Mouse (Mus musculus): ENCODE results near the gene Ankrd10.
A peak's percentile ranks its signal among the peaks of the same experiment; 100 is the strongest.
"Not testable (repeated sequence)": the region's sequence is repeated elsewhere in the genome, so short reads cannot be mapped to it uniquely, and the experiment has no call there.

Ankrd10 gene

GRCm38 (mm10) chr8:11608848-11609247, 26.7 kb downstream of the Ankrd10 start:
- no peak for DNase-seq

GRCm38 (mm10) chr8:11602006-11602680, 33.4 kb downstream of the Ankrd10 start:
- peak; percentile 35 to 48 for DNase-seq

- DNase-seq: no peak
Measured at GRCm38 (mm10) chr8:11600301-11600951, 35.1 kb downstream of the Ankrd10 start.

GRCm38 (mm10) chr8:11593222-11593884, 42.2 kb downstream of the Ankrd10 start:
- no peak for DNase-seq

- no peak for DNase-seq
Measured at GRCm38 (mm10) chr8:11592296-11592695, 43.3 kb downstream of the Ankrd10 start.

GRCm38 (mm10) chr8:11591837-11592236, 43.7 kb downstream of the Ankrd10 start:
- DNase-seq: no peak

GRCm38 (mm10) chr8:11586374-11586745, 49.2 kb downstream of the Ankrd10 start:
- DNase-seq: no peak

- DNase-seq: no peak
Measured at GRCm38 (mm10) chr8:11585513-11586373, 49.8 kb downstream of the Ankrd10 start.

- DNase-seq: no peak
Measured at GRCm38 (mm10) chr8:11575604-11576384, 59.8 kb downstream of the Ankrd10 start.

- DNase-seq: peak in 1 of 2 experiments; percentile 24
Measured at GRCm38 (mm10) chr8:11574911-11575603, 60.5 kb downstream of the Ankrd10 start.

- no peak for DNase-seq
Measured at GRCm38 (mm10) chr8:11572428-11572827, 63.1 kb downstream of the Ankrd10 start.

GRCm38 (mm10) chr8:11571950-11572349, 63.6 kb downstream of the Ankrd10 start:
- DNase-seq: no peak

GRCm38 (mm10) chr8:11570742-11571141, 64.8 kb downstream of the Ankrd10 start:
- DNase-seq: no peak

- no peak for DNase-seq
Measured at GRCm38 (mm10) chr8:11569260-11570097, 66.1 kb downstream of the Ankrd10 start.

- not testable (repeated sequence) for DNase-seq
Measured at GRCm38 (mm10) chr8:11568193-11568592, 67.4 kb downstream of the Ankrd10 start.

GRCm38 (mm10) chr8:11564721-11565120, 70.8 kb downstream of the Ankrd10 start:
- no peak for DNase-seq

GRCm38 (mm10) chr8:11564236-11564635, 71.3 kb downstream of the Ankrd10 start:
- DNase-seq: no peak
